Mouse (Mus musculus): ENCODE measurements at regions not wholly inside any gene's neighbourhood (a gene's known extent, or its start where the extent isn't known, plus 50 kb on each side); places are given as distances from the start of the nearest gene placed in this dataset.

GRCm38 (mm10) chr12:54537690-54538319 is 118.6 kb downstream of the Sptssa start:
- no peaks in the 10 kb centered on the region for H3K36me3 ChIP-seq
- peaks cover 7% of the 10 kb centered on the region for H3K4me1 ChIP-seq
- H3K4me2 ChIP-seq, result no peak overlapping the region
- H3K4me3 ChIP-seq, result no peak overlapping the region
- no peak overlapping the region for H3K9ac ChIP-seq
- 87% methylated on average over 7 of the region's 7 CpGs for WGBS
- no peaks in the 10 kb centered on the region for H3K27me3 ChIP-seq
- no peak overlapping the region for H3K27ac ChIP-seq
- H3K9me3 ChIP-seq, result 0 out of 2 replicates have a peak, but pooled peaks cover 2% of the 10 kb centered on the region
- ATAC-seq (ENCODE audit: insufficient number of reproducible peaks, insufficient read depth, low FRiP score, low TSS enrichment, low read depth), result no peak

GRCm38 (mm10) chr12:54537022-54537421 is 119.4 kb downstream of the Sptssa start:
- Histone ChIP-seq H3K36me3 (no peaks in the 10 kb centered on the region), H3K4me3 (no peak overlapping the region), H3K4me1 (peaks cover 7% of the 10 kb centered on the region), H3K27ac (no peak overlapping the region), H3K27me3 (no peaks in the 10 kb centered on the region), H3K9ac (no peak overlapping the region), H3K9me3 (0 out of 2 replicates have a peak, but pooled peaks cover 2% of the 10 kb centered on the region), H3K4me2 (no peak overlapping the region)
- ATAC-seq (ENCODE audit: insufficient number of reproducible peaks, insufficient read depth, low FRiP score, low TSS enrichment, low read depth), result no peak
- 71% methylated on average over 7 of the region's 7 CpGs for WGBS

DNA sequence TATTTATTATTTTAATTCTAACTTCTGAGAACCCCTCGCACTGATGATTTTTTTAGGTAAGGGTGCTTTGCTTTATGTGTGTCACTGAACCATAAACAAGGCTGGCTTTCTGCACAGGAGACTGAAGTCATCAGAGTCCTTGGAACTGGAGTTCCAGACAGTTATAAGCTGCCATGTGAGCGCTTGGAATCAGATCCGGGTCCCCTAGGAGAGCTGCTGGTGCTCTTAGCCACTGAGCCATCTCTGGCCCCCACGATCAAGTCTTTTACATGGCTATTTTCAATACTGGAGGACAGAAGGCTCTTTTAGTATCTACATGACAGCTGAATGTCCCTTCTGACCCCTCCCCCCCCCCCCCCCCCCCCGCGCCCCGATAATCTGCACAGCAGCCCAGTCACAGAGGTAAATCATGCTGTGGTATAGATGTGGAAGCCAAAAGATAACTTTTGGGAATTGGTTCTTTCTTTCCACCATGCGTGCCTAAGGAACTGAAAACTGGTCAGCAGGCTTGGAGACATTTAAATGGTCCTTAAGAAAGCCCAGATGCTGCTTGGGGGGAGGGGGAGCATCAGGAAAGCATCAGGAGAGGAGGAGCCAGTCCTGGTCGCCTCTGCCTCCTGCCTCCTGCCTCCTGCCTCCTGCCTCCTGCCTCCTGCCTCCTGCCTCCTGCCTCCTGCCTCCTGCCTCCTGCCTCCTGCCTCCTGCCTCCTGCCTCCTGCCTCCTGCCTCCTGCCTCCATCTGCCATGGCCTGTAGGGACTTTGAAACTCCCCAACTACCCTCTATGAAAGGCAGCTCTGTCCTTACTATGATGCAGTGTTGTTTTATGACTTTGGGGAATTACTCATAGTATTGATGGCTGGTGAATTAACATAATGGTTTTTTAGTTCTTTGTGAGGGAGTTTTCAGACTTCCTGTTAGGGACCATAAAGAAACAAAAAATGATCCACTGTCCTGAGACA is 120.5 kb downstream of the Sptssa start:
- WGBS, result 37% methylated on average over 7 of the region's 9 CpGs
- H3K9me3 ChIP-seq, result no peaks in the 10 kb centered on the region
- H3K27me3 ChIP-seq, result no peaks in the 10 kb centered on the region
- peaks cover 7% of the 10 kb centered on the region for H3K4me1 ChIP-seq
- H3K9ac ChIP-seq, result no peak overlapping the region
- H3K36me3 ChIP-seq, result no peaks in the 10 kb centered on the region
- H3K4me3 ChIP-seq, result no peak overlapping the region
- no peak for ATAC-seq (ENCODE audit: insufficient number of reproducible peaks, insufficient read depth, low FRiP score, low TSS enrichment, low read depth)
- no peak overlapping the region for H3K27ac ChIP-seq
- no peak overlapping the region for H3K4me2 ChIP-seq

DNA sequence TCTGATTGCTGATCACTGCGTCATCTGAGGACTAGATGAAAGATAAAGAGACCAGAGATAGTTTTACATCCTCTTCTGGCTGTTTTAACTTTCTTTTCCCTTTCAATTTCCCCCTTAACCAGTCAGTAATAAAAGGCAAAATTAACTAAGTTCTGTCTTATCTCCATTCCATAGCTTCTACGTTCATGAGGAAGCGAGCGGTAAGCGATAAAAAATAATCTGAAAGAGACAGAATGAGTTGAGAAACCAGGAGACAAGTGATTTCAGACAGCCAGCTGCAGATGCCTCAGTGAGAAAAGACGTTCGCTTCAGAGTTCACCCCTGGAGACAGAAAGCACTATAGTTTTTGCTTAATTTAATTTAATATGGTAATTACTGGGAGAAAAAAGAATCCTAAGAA is 121.5 kb downstream of the Sptssa start:
- no peak overlapping the region for H3K4me3 ChIP-seq
- H3K9me3 ChIP-seq, result no peaks in the 10 kb centered on the region
- no peak overlapping the region; the same call in 1 of the 2 replicates for H3K4me2 ChIP-seq
- no peaks in the 10 kb centered on the region for H3K27me3 ChIP-seq
- no peak overlapping the region for H3K27ac ChIP-seq
- H3K9ac ChIP-seq, result no peak overlapping the region
- WGBS, result 51% methylated on average over 7 of the region's 7 CpGs
- ATAC-seq (ENCODE audit: insufficient number of reproducible peaks, insufficient read depth, low FRiP score, low TSS enrichment, low read depth), result no peak
- H3K4me1 ChIP-seq, result peaks cover 7% of the 10 kb centered on the region
- H3K36me3 ChIP-seq, result no peaks in the 10 kb centered on the region

DNA sequence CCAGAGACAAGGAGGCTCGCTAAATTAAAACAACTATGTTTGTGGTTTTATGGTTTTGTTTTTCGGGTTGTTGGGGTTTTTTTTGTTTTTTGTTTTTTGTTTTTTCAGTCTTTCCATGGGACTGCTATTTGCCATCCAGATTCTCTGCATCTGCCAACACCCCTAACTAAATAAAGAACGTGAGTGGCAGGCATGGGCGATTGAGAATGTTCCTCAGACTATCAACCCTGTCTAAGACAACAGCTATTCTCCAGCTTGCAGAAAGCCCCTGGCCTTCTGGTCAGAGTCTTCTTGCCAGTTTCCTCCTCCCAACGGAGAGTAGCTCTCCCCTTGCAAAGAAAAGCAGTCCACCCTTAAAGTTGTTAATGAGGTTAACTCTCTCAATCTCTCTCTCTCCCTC is 123.2 kb downstream of the Sptssa start:
- 42% methylated on average over 5 of the region's 5 CpGs for WGBS
- H3K27ac ChIP-seq, result no peak overlapping the region
- H3K9me3 ChIP-seq, result no peaks in the 10 kb centered on the region
- H3K36me3 ChIP-seq, result no peaks in the 10 kb centered on the region
- no peak overlapping the region for H3K4me2 ChIP-seq
- H3K9ac ChIP-seq, result no peak overlapping the region
- peaks cover 7% of the 10 kb centered on the region for H3K4me1 ChIP-seq
- no peaks in the 10 kb centered on the region for H3K27me3 ChIP-seq
- ATAC-seq (ENCODE audit: insufficient number of reproducible peaks, insufficient read depth, low FRiP score, low TSS enrichment, low read depth), result no peak
- no peak overlapping the region for H3K4me3 ChIP-seq

GRCm38 (mm10) chr12:54532062-54532461 is 124.3 kb downstream of the Sptssa start:
- Histone ChIP-seq H3K4me1 (peaks cover 7% of the 10 kb centered on the region), H3K27me3 (no peaks in the 10 kb centered on the region), H3K4me3 (no peak overlapping the region), H3K36me3 (no peaks in the 10 kb centered on the region), H3K27ac (no peak overlapping the region), H3K9me3 (no peaks in the 10 kb centered on the region), H3K9ac (no peak overlapping the region), H3K4me2 (no peak overlapping the region)
- no peak for ATAC-seq (ENCODE audit: insufficient number of reproducible peaks, insufficient read depth, low FRiP score, low TSS enrichment, low read depth)
- WGBS, result 89% methylated on average over 8 of the region's 8 CpGs

DNA sequence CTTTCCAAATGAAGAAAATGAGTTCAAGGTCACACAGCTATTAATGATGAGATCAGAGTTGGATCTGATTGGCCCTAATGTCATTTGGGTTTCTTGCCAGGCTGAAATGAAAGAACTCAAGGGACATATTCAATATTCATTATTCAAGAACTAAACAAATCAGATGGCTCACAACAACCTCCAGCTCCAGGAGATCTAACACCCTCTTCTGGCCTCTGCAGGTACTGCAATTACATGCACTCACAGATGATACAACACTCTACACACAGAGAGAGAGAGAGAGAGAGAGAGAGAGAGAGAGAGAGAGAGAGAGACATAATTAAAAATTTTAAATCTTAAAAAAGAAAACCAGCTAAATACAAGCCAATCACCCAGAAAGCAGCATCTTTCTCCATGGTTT is 128.3 kb downstream of the Sptssa start:
- H3K4me2 ChIP-seq, result no peak overlapping the region
- no peaks in the 10 kb centered on the region for H3K27me3 ChIP-seq
- no peaks in the 10 kb centered on the region for H3K36me3 ChIP-seq
- no peaks in the 10 kb centered on the region; the same call in 1 of the 2 replicates for H3K4me1 ChIP-seq
- no peak overlapping the region for H3K9ac ChIP-seq
- H3K9me3 ChIP-seq, result no peaks in the 10 kb centered on the region; the same call in none of the 2 replicates
- no peak overlapping the region for H3K4me3 ChIP-seq
- no peak overlapping the region for H3K27ac ChIP-seq
- ATAC-seq (ENCODE audit: insufficient number of reproducible peaks, insufficient read depth, low FRiP score, low TSS enrichment, low read depth), result no peak

GRCm38 (mm10) chr12:54527577-54527976 is 128.8 kb downstream of the Sptssa start:
- Histone ChIP-seq H3K9ac (no peak overlapping the region), H3K4me3 (no peak overlapping the region), H3K4me1 (no peaks in the 10 kb centered on the region), H3K9me3 (no peaks in the 10 kb centered on the region; the same call in none of the 2 replicates), H3K27me3 (no peaks in the 10 kb centered on the region), H3K4me2 (no peak overlapping the region), H3K36me3 (no peaks in the 10 kb centered on the region), H3K27ac (no peak overlapping the region)
- WGBS, result 48% methylated on average over 2 of the region's 2 CpGs
- ATAC-seq (ENCODE audit: insufficient number of reproducible peaks, insufficient read depth, low FRiP score, low TSS enrichment, low read depth), result no peak

GRCm38 (mm10) chr12:54520406-54520805 is 136.0 kb downstream of the Sptssa start:
- no peak overlapping the region for H3K4me2 ChIP-seq
- H3K4me3 ChIP-seq, result no peak overlapping the region
- no peaks in the 10 kb centered on the region for H3K27me3 ChIP-seq
- H3K27ac ChIP-seq, result no peak overlapping the region
- ATAC-seq (ENCODE audit: insufficient number of reproducible peaks, insufficient read depth, low FRiP score, low TSS enrichment, low read depth), result no peak
- H3K9ac ChIP-seq, result no peak overlapping the region
- no peaks in the 10 kb centered on the region for H3K36me3 ChIP-seq
- no peaks in the 10 kb centered on the region; the same call in 1 of the 2 replicates for H3K9me3 ChIP-seq
- WGBS, result 41% methylated on average over 4 of the region's 4 CpGs
- peaks cover 5% of the 10 kb centered on the region; the same call in 1 of the 2 replicates for H3K4me1 ChIP-seq

- no peak overlapping the region for H3K9ac ChIP-seq
- no peak overlapping the region for H3K4me3 ChIP-seq
- H3K4me2 ChIP-seq, result no peak overlapping the region
- 77% methylated on average over 3 of the region's 3 CpGs for WGBS
- no peak overlapping the region for H3K27ac ChIP-seq
- no peak for ATAC-seq (ENCODE audit: insufficient number of reproducible peaks, insufficient read depth, low FRiP score, low TSS enrichment, low read depth)
- no peaks in the 10 kb centered on the region; the same call in 1 of the 2 replicates for H3K9me3 ChIP-seq
- H3K36me3 ChIP-seq, result no peaks in the 10 kb centered on the region
- no peaks in the 10 kb centered on the region for H3K27me3 ChIP-seq
- peaks cover 5% of the 10 kb centered on the region; the same call in 1 of the 2 replicates for H3K4me1 ChIP-seq
These were observed 137.0 kb downstream of the Sptssa start for GRCm38 (mm10) chr12:54519370-54519769.

GRCm38 (mm10) chr12:54517265-54517664 is 139.1 kb downstream of the Sptssa start:
- no peak for ATAC-seq (ENCODE audit: insufficient number of reproducible peaks, insufficient read depth, low FRiP score, low TSS enrichment, low read depth)

More at GRCm38 (mm10) chr12:54517265-54517664, 139.1 kb downstream of the Sptssa start:
- Histone ChIP-seq H3K9ac (no peak overlapping the region), H3K36me3 (no peaks in the 10 kb centered on the region), H3K4me1 (peaks cover 5% of the 10 kb centered on the region; the same call in 1 of the 2 replicates), H3K4me3 (no peak overlapping the region), H3K27ac (no peak overlapping the region), H3K4me2 (no peak overlapping the region), H3K27me3 (no peaks in the 10 kb centered on the region), H3K9me3 (no peaks in the 10 kb centered on the region)
- 40% methylated on average over 3 of the region's 3 CpGs for WGBS
